Mouse (Mus musculus) thymus, adult 2 months (tissue): Measurements from ENCODE around the gene Trio. TPM values are rescaled to one million over a fixed set of nuclear protein-coding genes. Genes with fewer than 3 reads are reported as not detected.
A peak's percentile ranks its signal among the peaks of the same experiment; 100 is the strongest.

Source experiments
- DNase-seq: peaks from one replicate; pipeline ENCODE4 v3.0.0; 2021
- H3K27ac ChIP-seq: fragments of 200-500 bp; 2 replicates; pipeline ENCODE4 v1.5.1; 2012; ENCODE audit warnings: low read length, control low read depth; ENCODE audit not compliant: control insufficient read depth, insufficient read depth
- H3K27me3 ChIP-seq: fragments of 200-500 bp; 2 replicates; pipeline ENCODE4 v1.6.1; 2012; ENCODE audit warnings: mild to moderate bottlenecking, low read length, moderate library complexity, mixed read lengths; ENCODE audit not compliant: control insufficient read depth, insufficient read depth
- H3K36me3 ChIP-seq: fragments of 200-500 bp; 2 replicates; pipeline ENCODE4 v1.6.1; 2012; ENCODE audit warnings: mild to moderate bottlenecking, low read length, moderate library complexity; ENCODE audit not compliant: control insufficient read depth, insufficient read depth
- H3K4me1 ChIP-seq: fragments of 200-500 bp; replicated peaks from 2 replicates; pipeline ENCODE4 v1.6.1; 2012; ENCODE audit warnings: low read length; ENCODE audit not compliant: control insufficient read depth, insufficient read depth
- H3K4me3 ChIP-seq: fragments of 200-500 bp; 2 replicates; pipeline ENCODE4 v1.5.1; 2012; ENCODE audit warnings: mild to moderate bottlenecking, low read length, control low read depth, moderate library complexity; ENCODE audit not compliant: control insufficient read depth, insufficient read depth
- CTCF ChIP-seq: fragments of 200-500 bp; IDR thresholded peaks from 2 replicates; pipeline ENCODE4 v1.5.1; 2012; ENCODE audit warnings: mild to moderate bottlenecking, control low read depth, low read length, moderate library complexity, borderline replicate concordance; ENCODE audit not compliant: control insufficient read depth, poor library complexity, insufficient read depth; ENCODE audit errors: extremely low read depth
- POLR2A ChIP-seq: fragments of 200-500 bp; IDR thresholded peaks from 2 replicates; pipeline ENCODE4 v1.6.1; 2012; ENCODE audit warnings: mild to moderate bottlenecking, low read length, control low read depth, moderate library complexity; ENCODE audit not compliant: control insufficient read depth, poor library complexity, insufficient read depth; ENCODE audit errors: extremely low read depth
- WGBS: fragments of 180-500 bp; shearing (Covaris S2); methylation state at CpG from one replicate; pipeline ENCODE4 v1.1.7; 2018; 5-methylcytosine and 5-hydroxymethylcytosine counted together
- polyA plus RNA-seq: library from polyadenylated mRNA; depleted of rRNA; stranded (reverse); fragments of >200 nt; gene quantifications from 2 replicates; pipeline ENCODE4 v1.2.3, GENCODE M21; 2012

The Trio gene
- polyA plus RNA-seq, 1 experiment: 24.9 TPM

- no peak for TF ChIP-seq CTCF
- TF ChIP-seq POLR2A: no peak
- WGBS: 84% methylated on average over 5 of the region's 5 CpGs
- H3K36me3 ChIP-seq: no peaks in the 10 kb centered on the region
- DNase-seq: no peak
- no peak overlapping the region for H3K27ac ChIP-seq
- H3K4me3 ChIP-seq: no peak overlapping the region
- no peaks in the 10 kb centered on the region for H3K27me3 ChIP-seq
- H3K4me1 ChIP-seq: no peaks in the 10 kb centered on the region
Observed at GRCm38 (mm10) chr15:27753923-27754322, 271.7 kb downstream of the Trio start.

- no peak overlapping the region for H3K27ac ChIP-seq
- H3K4me3 ChIP-seq: no peak overlapping the region
- TF ChIP-seq POLR2A (no peak), CTCF (no peak)
- no peaks in the 10 kb centered on the region for H3K27me3 ChIP-seq
- 95% methylated on average over 7 of the region's 7 CpGs for WGBS
- DNase-seq: no peak
- no peaks in the 10 kb centered on the region for H3K4me1 ChIP-seq
- no peaks in the 10 kb centered on the region for H3K36me3 ChIP-seq
Observed at GRCm38 (mm10) chr15:27752677-27753342, 272.8 kb downstream of the Trio start.

GRCm38 (mm10) chr15:27751612-27752405 lies 273.8 kb downstream of the Trio start:
- H3K4me3 ChIP-seq: no peak overlapping the region
- 81% methylated on average over 12 of the region's 12 CpGs for WGBS
- no peak overlapping the region for H3K27ac ChIP-seq
- DNase-seq: peak; percentile 73
- H3K36me3 ChIP-seq: no peaks in the 10 kb centered on the region
- TF ChIP-seq POLR2A (no peak), CTCF (peak; percentile 46; the same call in 1 of the 2 replicates)
- H3K27me3 ChIP-seq: no peaks in the 10 kb centered on the region
- no peaks in the 10 kb centered on the region for H3K4me1 ChIP-seq

GRCm38 (mm10) chr15:27748739-27749138 lies 276.9 kb downstream of the Trio start:
- H3K27ac ChIP-seq: no peak overlapping the region
- no peaks in the 10 kb centered on the region for H3K4me1 ChIP-seq
- H3K27me3 ChIP-seq: no peaks in the 10 kb centered on the region
- no peak for DNase-seq
- WGBS: 97% methylated on average over 8 of the region's 8 CpGs
- no peaks in the 10 kb centered on the region for H3K36me3 ChIP-seq
- no peak overlapping the region for H3K4me3 ChIP-seq
- no peak for TF ChIP-seq POLR2A
- TF ChIP-seq CTCF: no peak

GRCm38 (mm10) chr15:27747512-27747911 lies 278.1 kb downstream of the Trio start:
- DNase-seq: no peak
- no peak overlapping the region for H3K27ac ChIP-seq
- no peak for TF ChIP-seq POLR2A
- H3K4me1 ChIP-seq: no peaks in the 10 kb centered on the region
- no peak overlapping the region for H3K4me3 ChIP-seq
- 97% methylated on average over 18 of the region's 18 CpGs for WGBS
- no peaks in the 10 kb centered on the region for H3K27me3 ChIP-seq
- no peaks in the 10 kb centered on the region for H3K36me3 ChIP-seq

- Histone ChIP-seq H3K4me1 (no peaks in the 10 kb centered on the region), H3K4me3 (no peak overlapping the region), H3K36me3 (no peaks in the 10 kb centered on the region), H3K27ac (no peak overlapping the region), H3K27me3 (no peaks in the 10 kb centered on the region)
- TF ChIP-seq POLR2A (no peak), CTCF (no peak)
- WGBS: 96% methylated on average over 5 of the region's 5 CpGs
- no peak for DNase-seq
Observed at GRCm38 (mm10) chr15:27744995-27745394, 280.7 kb downstream of the Trio start.
